Comparison of ENCODE assay signal across 9 mouse cellular contexts in the genomic region with DNA sequence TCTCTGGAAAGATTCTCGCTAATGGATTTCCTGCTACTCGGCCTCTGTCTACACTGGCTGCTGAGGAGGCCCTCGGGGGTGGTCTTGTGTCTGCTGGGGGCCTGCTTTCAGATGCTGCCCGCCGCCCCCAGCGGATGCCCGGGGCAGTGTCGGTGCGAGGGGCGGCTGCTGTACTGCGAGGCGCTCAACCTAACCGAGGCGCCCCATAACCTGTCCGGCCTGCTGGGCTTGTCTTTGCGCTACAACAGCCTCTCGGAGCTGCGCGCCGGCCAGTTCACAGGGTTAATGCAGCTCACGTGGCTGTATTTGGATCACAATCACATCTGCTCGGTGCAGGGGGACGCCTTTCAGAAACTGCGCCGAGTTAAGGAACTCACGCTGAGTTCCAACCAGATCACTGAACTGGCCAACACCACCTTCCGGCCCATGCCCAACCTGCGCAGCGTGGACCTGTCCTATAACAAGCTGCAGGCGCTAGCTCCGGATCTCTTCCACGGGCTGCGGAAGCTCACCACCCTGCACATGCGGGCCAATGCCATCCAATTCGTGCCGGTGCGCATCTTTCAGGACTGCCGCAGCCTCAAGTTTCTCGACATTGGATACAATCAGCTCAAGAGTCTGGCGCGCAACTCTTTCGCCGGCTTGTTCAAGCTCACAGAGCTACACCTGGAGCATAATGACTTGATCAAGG. TPM values are rescaled to one million over a fixed set of nuclear protein-coding genes. Genes with fewer than 3 reads are reported as not detected.
DNase-seq lines count a peak whose midpoint lies in the region; ATAC-seq lines count a peak whose summit lies in the region.
"Had no signal": no experiment of that assay in that cellular context is flagged by ENCODE, and none has a peak within 500 bp of the region (broad histone marks: within the 10 kb centered on the region; RNA-seq: fewer than 3 reads in every experiment).

No protein-coding gene starts in this region.

- no peaks in the 10 kb centered on the region for H3K36me3 ChIP-seq in hindbrain, embryonic 13.5 days
- no peaks in the 10 kb centered on the region for H3K36me3 ChIP-seq in limb, embryonic 10.5 days

- intact Hi-C loops in heart, postnatal 36 days (cut with DNase I): no loop called here

- peak overlapping the region; percentile 93 for H3K27ac ChIP-seq in hindbrain, embryonic 13.5 days
- H3K27ac ChIP-seq in limb, embryonic 10.5 days: 0 out of 2 replicates have a peak overlapping the region, but pooled peaks have one; percentile 53
- H3K27ac ChIP-seq: liver, embryonic 14.5 days had no signal

- H3K4me2 ChIP-seq in hindbrain, embryonic 13.5 days: peak overlapping the region; percentile 95

- WGBS in hindbrain, embryonic 13.5 days: under 1% methylated on average over 43 of the region's 43 CpGs
- WGBS in limb, embryonic 10.5 days: under 1% methylated on average over 43 of the region's 43 CpGs

- H3K4me1 ChIP-seq in hindbrain, embryonic 13.5 days (replicated peaks): peaks cover 31% of the 10 kb centered on the region
- H3K4me1 ChIP-seq in limb, embryonic 10.5 days: peaks cover 32% of the 10 kb centered on the region

- H3K9ac ChIP-seq in hindbrain, embryonic 13.5 days: peak overlapping the region; percentile 84
- H3K9ac ChIP-seq: liver, embryonic 14.5 days had no signal

- DNase-seq in left cerebral cortex, adult 18-20 months (ENCODE audit: low spot score in 2 of 2): peak; percentile 46 to 53
- no peak for DNase-seq in left cerebral cortex, adult 11 months (ENCODE audit: low spot score)
- peak; percentile 73 for DNase-seq in limb, embryonic 10.5 days (ENCODE audit: low spot score)
- DNase-seq in ovary, postnatal 14 days (ENCODE audit: low spot score): peak; percentile 6
- no peak for DNase-seq in spleen, postnatal 14 days (ENCODE audit: low spot score in 2 of 2)
- DNase-seq in heart, postnatal 36 days: no peak

- peak overlapping the region; percentile 60 for H3K4me3 ChIP-seq in hindbrain, embryonic 13.5 days
- peak overlapping the region; percentile 54 for H3K4me3 ChIP-seq in limb, embryonic 10.5 days

- peaks cover 9% of the 10 kb centered on the region for H3K27me3 ChIP-seq in hindbrain, embryonic 13.5 days
- H3K27me3 ChIP-seq in limb, embryonic 10.5 days (ENCODE audit: low read depth, poor library complexity, severe bottlenecking): peaks cover 94% of the 10 kb centered on the region

- no peaks in the 10 kb centered on the region for H3K9me3 ChIP-seq in hindbrain, embryonic 13.5 days
- no peaks in the 10 kb centered on the region for H3K9me3 ChIP-seq in limb, embryonic 10.5 days (replicated peaks)

- ATAC-seq in common myeloid progenitor, adult 5-6 weeks (replicated peaks; ENCODE audit: low read depth, poor library complexity, severe bottlenecking): peak; percentile 47; the same call in 1 of the 2 replicates
- peak; percentile 76 for ATAC-seq in hindbrain, embryonic 13.5 days (ENCODE audit: low FRiP score)

RNA-seq across cellular contexts. Expression of a gene that starts 1.2 kb away (rescaled TPM):
- 10 to 100 TPM; 64.1 to 72.1 TPM for total RNA-seq in left cerebral cortex, adult 18-20 months (2021)
- total RNA-seq in common myeloid progenitor, adult 5-6 weeks (2017): not detected in 2 replicates
- polyA plus RNA-seq in hindbrain, embryonic 13.5 days (2015; fragmentation: Nextera tagmentation; extraction: Ambion mirVana): 34.1 and 37.9 TPM in 2 replicates
- polyA plus RNA-seq in limb, embryonic 10.5 days (2016; fragmentation: Nextera tagmentation; extraction: Ambion mirVana): 2.0 and 2.3 TPM in 2 replicates
- not detected for total RNA-seq in heart, postnatal 36 days (2021)

Comparison
In these comparisons a context has a peak if more than half of its experiments do, and no peak if none do; other contexts are left out.
1. DNase-seq: peak in left cerebral cortex, adult 18-20 months (2 of 2), limb, embryonic 10.5 days (single experiment) and ovary, postnatal 14 days (single experiment); none in left cerebral cortex, adult 11 months (single experiment), spleen, postnatal 14 days (0 of 2) and heart, postnatal 36 days (0 of 2).
2. RNA of a gene that starts 1.2 kb away (total RNA-seq): 64.1 to 72.1 TPM in left cerebral cortex, adult 18-20 months; not detected in heart, postnatal 36 days and not detected in common myeloid progenitor, adult 5-6 weeks; every median in the first group is over 10 times any median in the second.